Mouse (Mus musculus) embryonic facial prominence, embryonic 14.5 days (tissue): Measurements from ENCODE around the gene Hoga1. TPM values are rescaled to one million over a fixed set of nuclear protein-coding genes. Genes with fewer than 3 reads are reported as not detected.

Source experiments
- ATAC-seq: fragments of 200-750 bp; cut with Nextera tagmentation; 2 replicates; pipeline ENCODE4 v1.8.0; 2017; ENCODE audit warnings: low read depth, moderate number of reproducible peaks, moderate TSS enrichment
- DNase-seq: peaks from one replicate; pipeline ENCODE4 v3.0.0-alpha.2; 2015; ENCODE audit warnings: low spot score
- H3K27ac ChIP-seq: fragments of 300-500 bp; sonication (generic); replicated peaks from 2 replicates; pipeline ENCODE4 v1.5.1; 2014; ENCODE audit warnings: low read depth, mild to moderate bottlenecking, low read length, moderate library complexity
- H3K27me3 ChIP-seq: fragments of 300-500 bp; sonication (generic); replicated peaks from 2 replicates; pipeline ENCODE4 v1.6.1; 2014; ENCODE audit warnings: low read length; ENCODE audit not compliant: control insufficient read depth, insufficient read depth
- H3K36me3 ChIP-seq: fragments of 300-500 bp; sonication (generic); 2 replicates; pipeline ENCODE4 v1.6.1; 2014; ENCODE audit warnings: low read length, mixed read lengths; ENCODE audit not compliant: control insufficient read depth, insufficient read depth
- H3K4me1 ChIP-seq: fragments of 300-500 bp; sonication (generic); 2 replicates; pipeline ENCODE4 v1.6.1; 2014; ENCODE audit warnings: antibody characterized with exemption, low read length; ENCODE audit not compliant: control insufficient read depth, insufficient read depth
- H3K4me2 ChIP-seq: fragments of 300-500 bp; sonication (generic); 2 replicates; pipeline ENCODE4 v1.6.1; 2014; ENCODE audit warnings: low read depth, mild to moderate bottlenecking, low read length, moderate library complexity, mixed read lengths
- H3K4me3 ChIP-seq: fragments of 300-500 bp; sonication (generic); 2 replicates; pipeline ENCODE4 v1.5.1; 2014; ENCODE audit warnings: low read depth, mild to moderate bottlenecking, low read length
- H3K9ac ChIP-seq: fragments of 300-500 bp; sonication (generic); 2 replicates; pipeline ENCODE4 v1.6.1; 2014; ENCODE audit warnings: low read depth, mild to moderate bottlenecking, low read length, moderate library complexity, mixed read lengths
- H3K9me3 ChIP-seq: fragments of 300-500 bp; sonication (generic); 2 replicates; pipeline ENCODE4 v1.6.1; 2016; ENCODE audit warnings: low read length; ENCODE audit not compliant: control insufficient read depth
- WGBS: fragments of 180-500 bp; shearing (Covaris S2); extraction: QIAGEN DNeasy Blood & Tissue Kit; methylation state at CpG from one replicate; pipeline ENCODE4 v1.1.7; 2014; 5-methylcytosine and 5-hydroxymethylcytosine counted together
- polyA plus RNA-seq: library from polyadenylated mRNA; unstranded; fragments of >200 nt; fragmentation: Nextera tagmentation; extraction: Ambion mirVana; gene quantifications from 2 replicates; pipeline ENCODE4 v1.2.1, GENCODE M21; 2014

Gene Hoga1
- polyA plus RNA-seq, 1 experiment from 2014 or later, result 1.0 TPM

- peaks cover 10% of the 10 kb centered on the region for H3K4me1 ChIP-seq
- no peak overlapping the region for H3K4me2 ChIP-seq
These were observed 10.4 kb upstream of the Hoga1 start for GRCm38 (mm10) chr19:42034881-42035455.

GRCm38 (mm10) chr19:42035456-42036248 is 9.8 kb upstream of the Hoga1 start, which contains the start of gene Ankrd2:
Gene Ankrd2 (plus strand): TSS chr19:42036000.
- Histone ChIP-seq H3K4me1 (peaks cover 10% of the 10 kb centered on the region), H3K27ac (no peak within 1 kb of the TSS; the same call in 1 of the 2 replicates), H3K4me2 (no peak within 1 kb of the TSS), H3K27me3 (0 out of 2 replicates have a peak, but pooled peaks cover 7% of the 10 kb centered on the region), H3K4me3 (no peak within 1 kb of the TSS), H3K9ac (no peak within 1 kb of the TSS), H3K36me3 (peaks cover 12% of the 10 kb centered on the region; the same call in 1 of the 2 replicates), H3K9me3 (no peaks in the 10 kb centered on the region)
- WGBS, result 62% methylated on average over 19 of the region's 19 CpGs
- ATAC-seq (peak; percentile 74), DNase-seq (peak; percentile 88)

More at GRCm38 (mm10) chr19:42034881-42035455, 10.4 kb upstream of the Hoga1 start:
- H3K4me3 ChIP-seq, result no peak overlapping the region
- peak overlapping the region; percentile 71; the same call in 1 of the 2 replicates for H3K27ac ChIP-seq
- H3K27me3 ChIP-seq, result 0 out of 2 replicates have a peak, but pooled peaks cover 2% of the 10 kb centered on the region
- H3K9ac ChIP-seq, result no peak overlapping the region
- DNase-seq, result no peak
- 0 out of 2 replicates have a peak, but pooled peaks have one; percentile 4 for ATAC-seq
- no peaks in the 10 kb centered on the region for H3K9me3 ChIP-seq
- 55% methylated on average over 11 of the region's 11 CpGs for WGBS
- H3K36me3 ChIP-seq, result peaks cover 12% of the 10 kb centered on the region; the same call in 1 of the 2 replicates

GRCm38 (mm10) chr19:42036357-42036756 is 9.1 kb upstream of the Hoga1 start:
- no peaks in the 10 kb centered on the region for H3K9me3 ChIP-seq
- H3K27ac ChIP-seq, result no peak overlapping the region
- 0 out of 2 replicates have a peak, but pooled peaks cover 7% of the 10 kb centered on the region for H3K27me3 ChIP-seq
- no peak overlapping the region for H3K9ac ChIP-seq
- no peak overlapping the region for H3K4me2 ChIP-seq
- ATAC-seq (no peak), DNase-seq (no peak)
- H3K36me3 ChIP-seq, result peaks cover 12% of the 10 kb centered on the region; the same call in 1 of the 2 replicates
- H3K4me1 ChIP-seq, result peaks cover 10% of the 10 kb centered on the region
- 74% methylated on average over 3 of the region's 3 CpGs for WGBS
- no peak overlapping the region for H3K4me3 ChIP-seq

- Histone ChIP-seq H3K9ac (no peak overlapping the region), H3K4me3 (no peak overlapping the region), H3K9me3 (no peaks in the 10 kb centered on the region), H3K36me3 (peaks cover 12% of the 10 kb centered on the region; the same call in 1 of the 2 replicates), H3K27ac (no peak overlapping the region), H3K4me1 (peaks cover 10% of the 10 kb centered on the region), H3K4me2 (no peak overlapping the region), H3K27me3 (0 out of 2 replicates have a peak, but pooled peaks cover 7% of the 10 kb centered on the region)
- DNase-seq, result no peak
- ATAC-seq, result no peak
- WGBS, result 73% methylated on average over 11 of the region's 11 CpGs
These were observed 8.2 kb upstream of the Hoga1 start for GRCm38 (mm10) chr19:42037167-42037702.

GRCm38 (mm10) chr19:42038310-42038709 is 7.1 kb upstream of the Hoga1 start:
- Histone ChIP-seq H3K27ac (no peak overlapping the region), H3K27me3 (0 out of 2 replicates have a peak, but pooled peaks cover 7% of the 10 kb centered on the region), H3K9ac (no peak overlapping the region), H3K4me1 (peaks cover 10% of the 10 kb centered on the region), H3K4me2 (no peak overlapping the region), H3K9me3 (no peaks in the 10 kb centered on the region), H3K4me3 (no peak overlapping the region), H3K36me3 (peaks cover 12% of the 10 kb centered on the region; the same call in 1 of the 2 replicates)
- DNase-seq (no peak), ATAC-seq (no peak)
- whole genome bisulfite sequencing, result 89% methylated on average over 12 of the region's 12 CpGs

GRCm38 (mm10) chr19:42043988-42044387 is 1.4 kb upstream of the Hoga1 start:
- H3K4me1 ChIP-seq, result peaks cover 9% of the 10 kb centered on the region
- no peak overlapping the region for H3K4me2 ChIP-seq
- ATAC-seq (no peak), DNase-seq (no peak)
- no peaks in the 10 kb centered on the region for H3K9me3 ChIP-seq
- H3K27ac ChIP-seq, result no peak overlapping the region
- no peak overlapping the region for H3K4me3 ChIP-seq
- 0 out of 2 replicates have a peak, but pooled peaks cover 7% of the 10 kb centered on the region for H3K27me3 ChIP-seq
- WGBS, result 91% methylated on average over 6 of the region's 6 CpGs
- H3K36me3 ChIP-seq, result no peaks in the 10 kb centered on the region
- H3K9ac ChIP-seq, result no peak overlapping the region

GRCm38 (mm10) chr19:42050251-42050650 is 4.8 kb downstream of the Hoga1 start:
- H3K27me3 ChIP-seq, result no peaks in the 10 kb centered on the region
- DNase-seq (no peak), ATAC-seq (no peak)
- no peak overlapping the region for H3K27ac ChIP-seq
- H3K4me2 ChIP-seq, result no peak overlapping the region
- H3K9me3 ChIP-seq, result no peaks in the 10 kb centered on the region
- no peaks in the 10 kb centered on the region for H3K36me3 ChIP-seq
- 81% methylated on average over 1 of the region's 1 CpGs for WGBS
- H3K9ac ChIP-seq, result no peak overlapping the region
- peaks cover 9% of the 10 kb centered on the region for H3K4me1 ChIP-seq
- H3K4me3 ChIP-seq, result no peak overlapping the region

- Histone ChIP-seq H3K36me3 (no peaks in the 10 kb centered on the region), H3K4me2 (no peak overlapping the region), H3K9me3 (no peaks in the 10 kb centered on the region), H3K4me3 (no peak overlapping the region), H3K27me3 (no peaks in the 10 kb centered on the region), H3K27ac (no peak overlapping the region), H3K9ac (no peak overlapping the region), H3K4me1 (no peaks in the 10 kb centered on the region)
- ATAC-seq (no peak), DNase-seq (no peak)
- WGBS, result 83% methylated on average over 3 of the region's 3 CpGs
These were observed 5.9 kb downstream of the Hoga1 start for GRCm38 (mm10) chr19:42051351-42051750.
